Mouse (Mus musculus): ENCODE data around the gene Gm13287. TPM values are rescaled to one million over a fixed set of nuclear protein-coding genes. Genes with fewer than 3 reads are reported as not detected.
"Not testable (repeated sequence)": the region's sequence is repeated elsewhere in the genome, so short reads cannot be mapped to it uniquely, and the experiment has no call there.

Gene Gm13287
- total RNA-seq, 2 experiments from 2014 or later = not detected

- not testable (repeated sequence) for DNase-seq
Observed at GRCm38 (mm10) chr4:88799365-88799764, 3.7 kb upstream of the Gm13287 start, which contains the start of gene Gm13285. Gm13285 (plus strand) TSS chr4:88799665.

GRCm38 (mm10) chr4:88805231-88805630 is 2.2 kb downstream of the Gm13287 start, which contains the start of gene Gm13288:
Gm13288 (plus strand) TSS chr4:88805531.
- DNase-seq = not testable (repeated sequence)

- peak; percentile 50 for DNase-seq
Observed at GRCm38 (mm10) chr4:88805761-88806160, 2.7 kb downstream of the Gm13287 start.

GRCm38 (mm10) chr4:88815928-88816327 is 12.9 kb downstream of the Gm13287 start, which contains the start of gene Ifna7:
Ifna7 (plus strand) TSS chr4:88816228.
- DNase-seq = no peak

- DNase-seq = no peak
Observed at GRCm38 (mm10) chr4:88819659-88820058, 16.6 kb downstream of the Gm13287 start, which contains the start of gene Ifna11. Ifna11 (plus strand) TSS chr4:88819959.

GRCm38 (mm10) chr4:88822995-88823394 is 19.9 kb downstream of the Gm13287 start:
- no peak for DNase-seq

GRCm38 (mm10) chr4:88827116-88827515 is 24.1 kb downstream of the Gm13287 start, which contains the start of gene Ifna6:
Ifna6 (plus strand) TSS chr4:88827416.
- DNase-seq = not testable (repeated sequence)

GRCm38 (mm10) chr4:88830523-88830922 is 27.5 kb downstream of the Gm13287 start:
- peak; percentile 21 for DNase-seq

GRCm38 (mm10) chr4:88835225-88835624 is 32.2 kb downstream of the Gm13287 start, which contains the start of gene Ifna5:
Ifna5 (plus strand) TSS chr4:88835525.
- not testable (repeated sequence) for DNase-seq

- DNase-seq = peak; percentile 12
Observed at GRCm38 (mm10) chr4:88838828-88839227, 35.8 kb downstream of the Gm13287 start.

- DNase-seq = no peak
Observed at GRCm38 (mm10) chr4:88840058-88840457, 37.0 kb downstream of the Gm13287 start.

- no peak for DNase-seq
Observed at GRCm38 (mm10) chr4:88841438-88841911, 38.4 kb downstream of the Gm13287 start, which contains the start of gene Ifna4. Ifna4 (plus strand) TSS chr4:88841861.

GRCm38 (mm10) chr4:88845334-88845733 is 42.3 kb downstream of the Gm13287 start:
- DNase-seq = no peak

GRCm38 (mm10) chr4:88849698-88850097 is 46.6 kb downstream of the Gm13287 start, which contains the start of gene Ifna1:
Ifna1 (plus strand) TSS chr4:88850087.
- DNase-seq = no peak

- no peak for DNase-seq
Observed at GRCm38 (mm10) chr4:88851026-88851763, 48.1 kb downstream of the Gm13287 start.

Other genes starting within 250 kb of the Gm13287 start
- gene Ifna15, start 245.0 kb upstream of the Gm13287 start, total RNA-seq (2021) = not detected
- not detected for gene Ifna14, start 231.5 kb upstream of the Gm13287 start, total RNA-seq (2021)
- not detected for gene Ifna9, start 210.9 kb upstream of the Gm13287 start, total RNA-seq (2021)
- gene Ifna12, start 199.9 kb upstream of the Gm13287 start, total RNA-seq (2021) = not detected
- not detected for gene C87499, start 168.8 kb upstream of the Gm13287 start, total RNA-seq (2021)
- gene Ifna13, start 158.8 kb upstream of the Gm13287 start, total RNA-seq (2021) = not detected
- gene Ifna16, start 126.3 kb upstream of the Gm13287 start, total RNA-seq (2021) = not detected
- not detected for gene Ifna2, start 119.3 kb upstream of the Gm13287 start, total RNA-seq (2021)
- not detected for gene Ifnab, start 111.9 kb upstream of the Gm13287 start, total RNA-seq (2021)
- gene Gm26566, start 81.4 kb upstream of the Gm13287 start, total RNA-seq (2021) = under 1 TPM; 0.36 to 0.52 TPM
- gene Klhl9, start 80.8 kb upstream of the Gm13287 start, total RNA-seq (2021) = 10 to 100 TPM; 89.6 to 91.9 TPM
- gene Gm13271, start 48.4 kb upstream of the Gm13287 start, total RNA-seq (2021) = not detected
- not detected for gene Gm13283, start 43.1 kb upstream of the Gm13287 start, total RNA-seq (2021)
- not detected for gene Gm13290, start 29.4 kb upstream of the Gm13287 start, total RNA-seq (2021)
- gene Gm13289, start 26.3 kb upstream of the Gm13287 start, total RNA-seq (2021) = not detected
- gene Gm13272, start 23.4 kb upstream of the Gm13287 start, total RNA-seq (2021) = not detected
- gene Ifnz, start 21.1 kb upstream of the Gm13287 start, total RNA-seq (2021) = under 1 TPM in 1 of 2 experiments, not detected in 1; 0.23 TPM
- not detected for gene Gm13276, start 17.5 kb upstream of the Gm13287 start, total RNA-seq (2021)
- gene Gm13277, start 14.6 kb upstream of the Gm13287 start, total RNA-seq (2021) = not detected
- not detected for gene Gm13278, start 11.7 kb upstream of the Gm13287 start, total RNA-seq (2021)
- not detected for gene Gm13275, start 8.8 kb upstream of the Gm13287 start, total RNA-seq (2021)
- gene Gm13279, start 5.9 kb upstream of the Gm13287 start, total RNA-seq (2021) = not detected
- under 1 TPM in 1 of 2 experiments, not detected in 1; 0.31 TPM for gene Gm13285, start 3.6 kb upstream of the Gm13287 start, total RNA-seq (2021)
- under 1 TPM in 1 of 2 experiments, not detected in 1; 0.14 TPM for gene Gm13288, start 2.3 kb downstream of the Gm13287 start, total RNA-seq (2021)
- gene Ifna7, start 13.0 kb downstream of the Gm13287 start, total RNA-seq (2021) = not detected
- gene Ifna11, start 16.7 kb downstream of the Gm13287 start, total RNA-seq (2021) = not detected
- not detected for gene Ifna6, start 24.2 kb downstream of the Gm13287 start, total RNA-seq (2021)
- not detected for gene Ifna5, start 32.3 kb downstream of the Gm13287 start, total RNA-seq (2021)
- not detected for gene Ifna4, start 38.6 kb downstream of the Gm13287 start, total RNA-seq (2021)
- gene Ifna1, start 46.8 kb downstream of the Gm13287 start, total RNA-seq (2021) = not detected
- gene Ifne, start 76.9 kb downstream of the Gm13287 start, total RNA-seq (2021) = not detected